Mouse (Mus musculus) urinary bladder, postnatal 10 days (tissue): ENCODE data around the gene Med25.

ENCODE experiments used
- DNase-seq: peaks from one replicate; pipeline ENCODE4 v3.0.0; 2022; ENCODE audit warnings: low spot score

The Med25 gene

DNA sequence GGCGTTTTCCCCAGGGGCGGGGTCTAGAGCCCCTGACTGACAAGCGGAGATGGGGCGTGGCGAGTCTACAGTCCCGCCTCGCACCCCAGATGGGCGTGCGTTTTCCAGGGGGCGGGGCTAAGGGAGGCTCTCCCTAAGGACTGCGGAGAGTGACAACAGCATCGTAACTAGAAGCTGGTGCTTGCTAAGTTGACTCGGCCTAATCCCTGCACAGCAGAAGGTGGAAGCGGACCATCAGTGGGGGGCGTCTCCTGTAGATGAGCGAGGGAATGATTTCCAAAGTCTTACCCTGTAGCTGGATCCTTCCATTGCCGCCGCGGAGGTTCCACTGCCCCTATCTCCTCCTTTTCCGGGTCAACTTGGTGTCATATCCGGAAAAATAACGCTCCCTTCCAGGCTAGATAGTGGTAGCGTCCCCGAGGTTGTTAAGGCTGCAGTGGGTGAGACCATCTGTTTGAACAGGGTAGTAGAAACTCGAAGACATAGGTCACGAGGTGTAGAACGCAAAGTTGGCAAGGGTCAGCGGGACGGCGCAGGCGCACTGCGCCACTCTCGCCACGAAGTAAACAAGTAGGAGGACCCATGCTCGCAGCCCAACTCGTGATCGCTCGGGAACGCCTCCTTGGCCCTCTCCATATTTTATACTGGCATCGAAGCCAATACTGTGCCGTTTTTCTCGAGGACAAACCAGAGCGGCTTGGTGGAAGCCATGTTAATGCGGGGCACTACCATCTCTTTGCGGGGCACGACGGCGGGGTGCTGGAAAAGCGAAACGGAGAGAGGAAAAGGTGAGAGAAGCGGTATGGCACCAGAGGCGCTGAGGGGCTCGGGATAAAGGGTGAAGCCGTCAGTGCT is 43.7 kb downstream of the Med25 start, which contains the start of the genes Akt1s1 and Tbc1d17:
Gene Akt1s1, plus strand, starts transcription at position 431 of the 855 bp plus-strand sequence.
Gene Tbc1d17, minus strand, starts transcription at position 519 of the 855 bp plus-strand sequence.
- peak; percentile 95 for DNase-seq

DNA sequence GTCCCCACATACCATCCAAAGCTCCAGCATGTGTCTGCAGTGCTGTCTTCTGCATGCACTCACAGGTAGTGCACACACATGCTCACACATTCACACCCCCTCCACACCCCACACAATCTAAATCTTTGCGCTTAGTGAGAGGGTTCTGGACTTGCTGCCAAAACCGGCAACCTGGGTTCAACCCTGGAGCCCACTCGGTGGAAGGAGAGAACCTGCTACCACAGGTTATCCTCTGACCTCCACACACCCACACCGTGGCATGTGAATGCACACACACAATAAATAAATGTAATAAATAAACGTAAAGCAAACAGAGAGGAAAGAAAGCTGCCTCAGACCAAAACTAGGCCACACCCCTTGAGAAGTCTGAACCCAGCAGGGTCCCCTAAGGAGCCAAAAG is 44.7 kb downstream of the Med25 start:
- no peak for DNase-seq

DNA sequence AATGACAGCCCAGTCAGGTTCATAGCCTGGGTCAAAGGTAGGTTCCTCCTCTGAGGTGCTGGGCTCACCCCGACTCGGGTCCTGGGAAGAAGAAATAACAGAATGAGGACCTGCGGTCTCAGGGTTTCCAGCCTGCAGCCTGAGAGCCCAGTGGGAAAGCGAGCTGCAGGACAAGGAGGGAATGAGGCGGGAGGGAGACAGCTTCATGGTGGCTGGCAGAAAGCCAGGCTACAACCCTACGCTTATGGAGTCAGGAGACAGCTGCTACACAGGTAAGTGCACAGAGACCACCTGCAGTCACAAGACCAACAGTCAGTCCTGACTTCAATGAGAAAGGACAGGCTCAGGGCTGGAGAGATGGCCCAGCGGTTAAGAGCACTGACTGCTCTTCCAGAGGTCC is 45.7 kb downstream of the Med25 start:
- DNase-seq = no peak

DNA sequence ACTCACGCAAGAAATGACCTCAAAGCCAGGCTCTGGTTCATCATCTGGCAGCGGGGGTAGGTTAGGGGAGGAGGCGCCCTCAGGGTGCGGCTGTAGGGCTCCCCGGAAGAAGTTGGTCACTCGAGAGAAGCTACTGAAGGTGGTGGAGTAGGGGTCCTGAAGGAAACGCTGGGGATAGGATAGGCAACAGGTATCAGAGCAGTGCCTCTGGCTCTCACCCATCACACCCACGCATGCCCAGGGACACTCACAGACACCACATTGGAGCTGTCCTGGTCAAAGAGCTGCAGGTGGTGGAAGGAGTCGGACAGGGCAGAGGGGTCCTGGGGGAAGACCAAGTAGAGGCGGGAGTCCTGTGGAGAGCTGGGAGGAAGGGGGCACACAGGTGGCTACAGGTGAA is 47.5 kb downstream of the Med25 start:
- no peak for DNase-seq

DNA sequence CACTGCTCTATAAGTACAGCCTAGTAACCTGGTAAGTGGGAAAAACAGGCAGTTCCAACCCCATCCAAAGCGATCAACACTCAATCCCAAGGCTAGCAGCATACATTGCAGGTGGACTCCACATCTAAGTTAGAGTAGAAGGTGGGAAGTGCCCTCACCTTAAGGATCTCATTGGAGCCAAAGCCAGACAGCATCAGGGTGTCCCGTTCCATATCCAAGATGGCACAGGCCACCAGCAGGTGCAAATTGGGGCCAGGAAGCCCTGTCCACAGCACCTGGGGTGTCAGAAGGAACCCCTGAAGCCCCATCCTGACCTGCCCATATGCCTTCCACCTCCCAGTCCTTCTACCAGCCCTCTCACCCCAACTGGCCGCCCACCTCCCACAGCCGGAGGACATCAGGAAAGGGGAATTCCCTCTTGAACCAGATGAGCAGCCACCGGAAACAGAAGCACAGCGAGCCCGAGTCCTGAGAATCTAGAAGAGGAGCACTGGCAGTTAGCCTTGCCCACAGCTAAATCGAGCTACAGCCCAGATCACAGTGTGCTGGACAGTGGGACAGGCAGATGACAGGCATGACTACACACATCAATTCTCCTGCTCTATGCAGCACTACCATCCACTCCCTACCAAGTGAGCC is 50.6 kb downstream of the Med25 start:
- no peak for DNase-seq

DNA sequence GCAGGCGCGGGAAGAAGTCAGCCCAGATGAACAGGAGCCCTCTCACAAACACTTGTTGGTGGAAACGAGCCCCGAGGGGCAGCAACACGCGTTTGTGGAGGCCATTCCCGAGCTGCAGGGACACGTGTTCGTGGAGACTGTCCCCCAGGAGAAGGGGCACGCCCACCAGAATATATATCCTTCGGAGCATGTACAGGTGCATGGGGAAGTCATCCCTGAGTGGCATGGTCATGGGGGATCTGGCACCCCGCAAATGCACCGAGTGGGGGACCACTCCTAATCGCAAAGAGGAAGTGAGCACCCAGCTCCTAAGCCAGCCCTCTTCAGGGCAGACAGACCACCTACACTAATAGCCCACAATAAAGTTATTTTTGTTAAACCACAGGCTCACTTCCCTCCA is 52.1 kb downstream of the Med25 start:
- no peak for DNase-seq

DNA sequence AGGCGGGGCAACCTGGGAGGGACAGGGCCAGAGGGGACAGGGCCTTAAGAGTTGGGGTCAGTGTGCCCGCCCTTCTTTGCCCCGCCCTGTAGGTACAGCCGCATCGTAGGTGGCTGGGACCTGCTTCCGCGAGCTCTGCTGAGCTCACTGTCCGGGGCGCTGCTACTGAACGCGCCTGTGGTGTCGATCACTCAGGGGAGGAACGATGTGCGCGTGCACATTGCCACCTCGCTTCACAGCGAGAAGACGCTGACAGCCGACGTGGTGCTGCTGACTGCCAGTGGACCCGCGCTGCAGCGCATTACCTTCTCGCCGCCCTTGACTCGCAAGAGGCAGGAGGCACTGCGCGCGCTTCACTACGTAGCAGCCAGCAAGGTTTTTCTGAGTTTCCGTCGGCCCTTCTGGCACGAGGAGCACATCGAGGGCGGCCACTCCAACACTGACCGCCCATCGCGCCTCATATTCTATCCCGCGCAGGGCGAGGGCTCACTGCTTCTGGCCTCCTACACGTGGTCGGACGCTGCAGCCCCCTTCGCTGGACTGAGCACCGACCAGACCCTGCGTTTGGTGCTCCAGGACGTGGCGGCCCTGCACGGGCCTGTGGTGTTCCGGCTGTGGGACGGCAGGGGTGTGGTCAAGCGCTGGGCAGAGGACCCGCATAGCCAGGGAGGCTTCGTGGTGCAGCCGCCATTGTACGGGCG is 52.9 kb downstream of the Med25 start:
- no peak for DNase-seq

DNA sequence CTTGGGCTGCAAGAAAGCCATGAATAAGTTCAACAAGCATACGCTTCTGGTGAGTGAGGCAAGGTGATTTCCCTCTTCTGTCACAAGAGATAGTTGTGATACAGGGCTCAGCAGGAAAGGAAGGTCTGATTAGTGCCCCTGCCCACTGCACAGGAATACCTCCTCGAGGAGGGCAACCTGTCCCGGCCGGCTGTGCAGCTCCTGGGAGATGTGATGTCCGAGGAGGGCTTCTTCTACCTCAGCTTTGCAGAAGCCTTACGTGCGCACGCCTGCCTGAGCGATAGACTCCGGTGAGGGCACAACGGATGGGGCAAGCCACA is 53.4 kb downstream of the Med25 start:
- DNase-seq = no peak

DNA sequence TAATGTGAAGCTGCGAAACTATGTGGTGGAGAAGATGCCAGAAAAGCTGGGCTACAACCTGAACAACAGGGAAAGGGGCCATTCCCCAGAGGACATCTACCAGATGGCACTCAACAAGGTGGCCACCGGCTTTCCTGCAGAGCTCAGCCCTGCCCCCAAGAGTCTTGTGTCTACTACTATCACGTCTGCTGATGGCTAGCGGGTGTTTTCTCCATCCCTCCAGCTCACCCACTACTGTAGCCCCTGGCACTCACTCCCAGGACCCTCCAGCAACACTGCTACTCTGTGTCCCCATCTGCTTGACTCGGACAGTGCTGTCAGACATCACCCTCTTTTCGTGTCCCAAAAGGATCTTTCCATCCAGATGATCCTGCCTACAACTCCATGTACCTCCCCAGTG is 54.4 kb downstream of the Med25 start:
- DNase-seq = no peak

DNA sequence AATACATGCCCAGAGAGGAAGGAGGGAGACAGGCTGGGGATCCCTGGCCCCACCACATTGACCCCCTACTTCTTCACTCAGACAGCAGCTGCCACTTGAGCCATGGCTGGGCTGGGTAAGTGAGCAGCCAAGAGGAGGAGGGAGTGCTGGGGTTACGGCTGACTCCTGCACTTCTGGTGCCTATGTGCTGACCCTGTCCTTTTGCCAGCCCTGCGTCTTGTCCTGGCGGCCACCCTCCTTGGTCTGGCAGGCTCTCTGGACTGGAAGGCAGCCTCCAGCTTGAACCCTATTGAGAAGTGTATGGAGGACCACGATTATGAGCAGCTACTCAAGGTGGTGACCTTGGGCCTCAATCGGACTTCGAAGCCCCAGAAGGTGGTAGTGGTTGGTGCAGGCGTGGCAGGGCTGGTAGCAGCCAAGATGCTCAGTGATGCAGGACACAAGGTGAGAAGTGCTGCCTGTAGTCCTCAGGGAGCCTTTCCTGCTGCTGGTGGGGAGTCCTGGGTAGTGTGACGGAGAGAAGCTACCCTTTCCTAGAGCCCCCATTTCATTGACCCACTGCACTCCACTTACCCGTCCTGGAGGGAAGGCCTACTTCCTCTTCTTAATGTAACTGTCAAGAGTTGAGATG is 56.0 kb downstream of the Med25 start:
- no peak for DNase-seq

DNA sequence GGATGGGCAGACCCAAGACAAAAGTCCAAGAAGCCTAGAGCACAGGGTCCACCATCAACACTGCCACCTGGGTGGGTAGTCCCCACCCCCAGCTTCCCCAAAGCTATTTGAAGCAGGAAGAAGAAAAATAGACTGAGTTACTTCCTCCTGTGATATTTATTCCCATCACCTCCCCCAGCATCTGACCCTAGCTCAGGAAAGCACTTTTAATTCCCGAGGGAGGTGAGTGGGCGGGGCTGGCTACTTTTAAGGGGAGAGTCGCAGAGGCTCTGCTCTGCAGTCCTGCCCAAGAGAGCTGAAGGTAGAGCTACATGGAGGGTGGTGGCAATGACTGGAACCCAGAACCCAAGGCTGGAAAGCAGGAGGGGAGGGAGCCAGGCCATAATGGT is 56.5 kb downstream of the Med25 start:
- DNase-seq = no peak

DNA sequence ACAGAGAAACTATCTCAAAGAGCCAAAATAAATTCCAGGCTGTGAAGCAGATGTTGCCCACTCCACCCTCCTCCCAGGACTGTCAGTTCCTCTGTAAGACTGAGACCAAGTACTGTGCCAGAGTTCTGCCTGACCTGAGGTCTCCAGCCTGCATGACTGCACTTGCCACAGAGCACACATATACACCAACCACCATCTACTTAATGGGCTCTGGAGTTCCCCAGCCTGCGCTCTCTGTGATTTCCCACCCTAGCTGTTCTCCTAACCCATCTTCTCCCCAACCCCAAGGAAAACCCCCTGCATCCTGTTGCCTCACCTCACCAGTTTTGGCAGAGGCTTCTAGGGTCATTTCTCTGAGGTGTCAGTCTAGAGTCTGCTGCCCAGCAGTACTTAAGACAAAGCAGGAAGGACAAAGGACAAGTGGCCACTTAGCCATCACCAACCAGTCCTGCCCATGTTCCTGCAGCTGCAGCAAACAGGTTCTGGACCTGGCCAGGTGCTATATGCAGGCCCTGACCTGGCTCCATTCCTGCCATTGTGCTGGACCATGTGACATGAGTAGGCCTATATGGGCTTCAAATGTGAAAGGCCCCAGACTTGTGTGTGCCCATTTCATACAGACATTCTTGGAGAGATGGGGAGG is 57.0 kb downstream of the Med25 start:
- DNase-seq = no peak

DNA sequence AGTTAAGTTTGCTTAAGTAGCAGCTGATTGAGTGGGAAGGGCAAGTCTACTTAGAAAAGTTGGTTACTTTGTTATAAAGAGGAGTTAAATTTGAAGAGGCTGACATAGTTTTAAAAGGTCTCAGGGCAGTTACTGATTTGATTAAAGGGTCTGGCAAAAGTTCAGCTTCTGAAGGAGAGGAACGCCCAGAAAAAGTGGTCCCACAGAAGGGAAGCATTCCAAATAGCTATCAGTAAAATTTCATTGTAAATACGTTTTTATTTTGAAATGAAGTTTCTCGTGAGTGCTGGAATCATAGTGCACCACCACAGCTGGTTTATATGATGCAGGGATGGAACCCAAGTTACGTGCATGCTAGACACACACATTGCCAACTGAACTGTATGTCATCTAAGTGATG is 59.7 kb downstream of the Med25 start:
- no peak for DNase-seq

DNA sequence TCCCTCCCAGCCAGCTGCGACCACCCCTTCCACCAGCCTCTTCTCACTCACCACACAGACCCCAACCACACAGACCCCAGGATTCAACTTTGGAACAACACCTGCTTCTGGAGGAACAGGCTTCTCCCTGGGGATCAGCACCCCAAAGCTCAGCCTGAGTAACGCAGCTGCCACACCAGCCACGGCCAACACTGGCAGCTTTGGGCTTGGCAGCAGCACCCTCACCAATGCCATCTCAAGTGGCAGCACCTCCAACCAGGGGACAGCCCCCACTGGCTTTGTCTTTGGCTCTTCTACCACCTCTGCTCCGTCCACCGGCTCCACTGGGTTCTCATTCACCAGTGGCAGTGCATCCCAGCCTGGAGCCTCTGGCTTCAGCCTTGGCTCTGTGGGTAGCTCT is 63.8 kb downstream of the Med25 start:
- no peak for DNase-seq

DNA sequence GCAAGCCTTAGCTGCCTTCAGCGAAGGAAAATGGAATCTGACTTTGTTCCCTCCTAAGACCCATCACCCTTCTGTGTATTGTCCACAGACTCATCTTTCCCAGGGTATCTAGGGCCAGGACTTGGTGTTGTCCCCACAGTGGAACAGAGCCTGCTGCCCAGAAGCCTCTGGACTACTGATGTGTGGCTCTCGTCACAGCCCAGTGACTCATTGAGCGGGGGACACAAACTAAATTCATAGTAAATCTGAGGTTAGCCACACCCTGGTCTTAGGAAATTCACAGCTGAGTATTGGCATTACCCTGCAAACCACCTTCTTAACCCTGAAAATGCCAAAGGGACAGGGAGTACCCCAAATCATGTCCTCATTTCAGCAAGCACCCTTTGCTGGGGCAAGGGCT is 65.7 kb downstream of the Med25 start:
- no peak for DNase-seq
